Mouse (Mus musculus) myocyte (in vitro differentiated cells): ENCODE results near the gene Clpsl2. TPM values are rescaled to one million over a fixed set of nuclear protein-coding genes. Genes with fewer than 3 reads are reported as not detected.

ENCODE experiments used
- H3K27me3 ChIP-seq: one replicate; pipeline ENCODE4 v1.6.1; 2011; ENCODE audit not compliant: control insufficient read depth, insufficient read depth, insufficient read length
- H3K36me3 ChIP-seq: one replicate; pipeline ENCODE4 v1.6.1; 2011; ENCODE audit not compliant: control insufficient read depth, insufficient read depth
- H3K4me2 ChIP-seq: one replicate; pipeline ENCODE4 v1.6.1; 2011; ENCODE audit warnings: low read depth, control low read depth
- H3K4me3 ChIP-seq: one replicate; pipeline ENCODE4 v1.5.1; 2011; ENCODE audit warnings: mild to moderate bottlenecking, control low read depth, moderate library complexity
- H3K79me2 ChIP-seq: one replicate; pipeline ENCODE4 v1.6.1; 2011; ENCODE audit not compliant: control insufficient read depth, insufficient read depth
- H3ac ChIP-seq: one replicate; pipeline ENCODE4 v1.6.1; 2011; ENCODE audit not compliant: control insufficient read depth, insufficient read length
- CEBPB ChIP-seq: IDR thresholded peaks from 2 replicates; pipeline ENCODE4 v1.6.1; 2011; ENCODE audit warnings: mild to moderate bottlenecking, moderate library complexity; ENCODE audit not compliant: poor library complexity, insufficient read depth, severe bottlenecking
- E2F4 ChIP-seq: IDR thresholded peaks from one replicate; pipeline ENCODE4 v1.6.1; 2011; ENCODE audit warnings: mild to moderate bottlenecking, control low read depth, moderate library complexity; ENCODE audit not compliant: insufficient read depth
- MAX ChIP-seq: IDR thresholded peaks from one replicate; pipeline ENCODE4 v1.6.1; 2011; ENCODE audit warnings: low read depth, mild to moderate bottlenecking, control low read depth
- MYOD1 ChIP-seq, 3 experiments: IDR thresholded peaks; one replicate each; pipeline ENCODE4 v1.6.1; 2011; ENCODE audit warnings: control low read depth in 2 of 3, low read depth in 2 of 3, mild to moderate bottlenecking in 2 of 3, moderate library complexity in 1 of 3; ENCODE audit not compliant: insufficient read length in 2 of 3, control insufficient read depth in 1 of 3
- MYOG ChIP-seq, 3 experiments: IDR thresholded peaks; one replicate each; pipeline ENCODE4 v1.6.1; 2011; ENCODE audit warnings: control low read depth in 2 of 3, low read depth in 2 of 3, mild to moderate bottlenecking in 2 of 3; ENCODE audit not compliant: insufficient read length in 2 of 3, control insufficient read depth in 1 of 3, insufficient read depth in 1 of 3
- POLR2A ChIP-seq: IDR thresholded peaks from one replicate; pipeline ENCODE4 v1.6.1; 2011; ENCODE audit warnings: low read depth, mild to moderate bottlenecking, control low read depth, moderate library complexity; ENCODE audit not compliant: insufficient read length
- POLR2AphosphoS2 ChIP-seq: IDR thresholded peaks from one replicate; pipeline ENCODE4 v1.6.1; 2011; ENCODE audit warnings: low read depth, control low read depth; ENCODE audit not compliant: insufficient read length
- REST ChIP-seq: IDR thresholded peaks from one replicate; pipeline ENCODE4 v1.6.1; 2011; ENCODE audit warnings: mild to moderate bottlenecking, control low read depth, moderate library complexity; ENCODE audit not compliant: insufficient read depth, insufficient read length
- SRF ChIP-seq: IDR thresholded peaks from one replicate; pipeline ENCODE4 v1.6.1; 2011; ENCODE audit warnings: low read depth; ENCODE audit not compliant: control insufficient read depth, insufficient read length
- TCF12 ChIP-seq: IDR thresholded peaks from one replicate; pipeline ENCODE4 v1.6.1; 2011; ENCODE audit warnings: mild to moderate bottlenecking, control low read depth; ENCODE audit not compliant: poor library complexity, insufficient read depth, severe bottlenecking
- TCF3 ChIP-seq: IDR thresholded peaks from one replicate; pipeline ENCODE4 v1.6.1; 2011; ENCODE audit warnings: low read depth, control low read depth; ENCODE audit not compliant: insufficient read length
- USF1 ChIP-seq: IDR thresholded peaks from one replicate; pipeline ENCODE4 v1.6.1; 2011; ENCODE audit warnings: low read depth, mild to moderate bottlenecking, control low read depth, moderate library complexity
- polyA plus RNA-seq: library from polyadenylated mRNA; unstranded; fragments of >200 nt; fragmentation: generic; extraction: Trizol; gene quantifications from one replicate; pipeline ENCODE4 v1.2.1, GENCODE M21; 2012; ENCODE audit warnings: missing spikeins

The Clpsl2 gene
- polyA plus RNA-seq, 1 experiment, result not detected

- Histone ChIP-seq H3ac (no peak overlapping the region), H3K79me2 (no peaks in the 10 kb centered on the region), H3K27me3 (no peaks in the 10 kb centered on the region), H3K36me3 (no peaks in the 10 kb centered on the region), H3K4me2 (no peak overlapping the region), H3K4me3 (no peak overlapping the region)
- TF ChIP-seq SRF, result no peak
- TF ChIP-seq USF1, result no peak
- no peak for TF ChIP-seq MYOD1 (IDR thresholded peaks at IDR 0.05; ENCODE audit: control insufficient read depth in 1 of 3, insufficient read length in 2 of 3, low read depth in 2 of 3)
- TF ChIP-seq TCF12, result no peak
- TF ChIP-seq REST, result no peak
- no peak for TF ChIP-seq POLR2AphosphoS2
- no peak for TF ChIP-seq CEBPB
- no peak for TF ChIP-seq E2F4
- no peak for TF ChIP-seq POLR2A
- TF ChIP-seq MYOG (IDR thresholded peaks at IDR 0.05; ENCODE audit: control insufficient read depth in 1 of 3, insufficient read depth in 1 of 3, insufficient read length in 2 of 3, low read depth in 2 of 3), result no peak
- no peak for TF ChIP-seq MAX
- no peak for TF ChIP-seq TCF3
These were observed 43.6 kb upstream of the Clpsl2 start for GRCm38 (mm10) chr17:28505591-28505990.

GRCm38 (mm10) chr17:28506895-28507294 is 42.3 kb upstream of the Clpsl2 start:
- no peaks in the 10 kb centered on the region for H3K27me3 ChIP-seq
- H3K79me2 ChIP-seq, result no peaks in the 10 kb centered on the region
- H3ac ChIP-seq, result no peak overlapping the region
- no peaks in the 10 kb centered on the region for H3K36me3 ChIP-seq
- TF ChIP-seq MAX, result no peak
- TF ChIP-seq CEBPB, result no peak
- no peak for TF ChIP-seq TCF12
- H3K4me3 ChIP-seq, result no peak overlapping the region
- H3K4me2 ChIP-seq, result no peak overlapping the region

GRCm38 (mm10) chr17:28507496-28507895 is 41.7 kb upstream of the Clpsl2 start:
- no peak overlapping the region for H3K4me2 ChIP-seq
- TF ChIP-seq TCF3 (no peak), MYOD1 (IDR thresholded peaks at IDR 0.05; ENCODE audit: control insufficient read depth in 1 of 3, insufficient read length in 2 of 3, low read depth in 2 of 3) (no peak), SRF (no peak), USF1 (no peak), POLR2A (no peak), E2F4 (no peak), POLR2AphosphoS2 (no peak), CEBPB (no peak)
- no peak overlapping the region for H3K4me3 ChIP-seq
- H3K79me2 ChIP-seq, result no peaks in the 10 kb centered on the region
- no peaks in the 10 kb centered on the region for H3K36me3 ChIP-seq
- H3ac ChIP-seq, result no peak overlapping the region
- H3K27me3 ChIP-seq, result no peaks in the 10 kb centered on the region

GRCm38 (mm10) chr17:28510445-28511342 is 38.5 kb upstream of the Clpsl2 start:
- Histone ChIP-seq H3K4me2 (no peak overlapping the region), H3K36me3 (no peaks in the 10 kb centered on the region), H3K79me2 (no peaks in the 10 kb centered on the region), H3K27me3 (no peaks in the 10 kb centered on the region), H3ac (no peak overlapping the region), H3K4me3 (no peak overlapping the region)
- TF ChIP-seq TCF12 (no peak), POLR2A (no peak), MYOD1 (IDR thresholded peaks at IDR 0.05; ENCODE audit: control insufficient read depth in 1 of 3, insufficient read length in 2 of 3, low read depth in 2 of 3) (no peak), E2F4 (no peak), POLR2AphosphoS2 (no peak), TCF3 (no peak), USF1 (no peak), CEBPB (no peak), SRF (no peak), MAX (no peak), MYOG (IDR thresholded peaks at IDR 0.05; ENCODE audit: control insufficient read depth in 1 of 3, insufficient read depth in 1 of 3, insufficient read length in 2 of 3, low read depth in 2 of 3) (no peak), REST (no peak)
